7 mouse cellular contexts compared by ENCODE assay signal in genomic region chr16:42873942-42874341, GRCm38 (mm10). TPM values are rescaled to one million over a fixed set of nuclear protein-coding genes. Genes with fewer than 3 reads are reported as not detected.
DNase-seq lines count a peak whose midpoint lies in the region; ATAC-seq lines count a peak whose summit lies in the region.

No protein-coding gene starts in this region.

- WGBS in hindbrain, embryonic 10.5 days, result 64% methylated on average over 3 of the region's 3 CpGs
- 61% methylated on average over 3 of the region's 3 CpGs for WGBS in hindbrain, embryonic 16.5 days
- WGBS in neural tube, embryonic 11.5 days, result 60% methylated on average over 3 of the region's 3 CpGs
- WGBS in neural tube, embryonic 15.5 days, result 62% methylated on average over 3 of the region's 3 CpGs
- WGBS in stomach, embryonic 16.5 days, result 47% methylated on average over 3 of the region's 3 CpGs

- H3K9ac ChIP-seq in hindbrain, embryonic 16.5 days (ENCODE audit: low read depth, low read length), result no peak overlapping the region
- no peak overlapping the region for H3K9ac ChIP-seq in neural tube, embryonic 11.5 days (ENCODE audit: low read length)
- no peak overlapping the region for H3K9ac ChIP-seq in neural tube, embryonic 15.5 days (replicated peaks)
- no peak overlapping the region for H3K9ac ChIP-seq in stomach, embryonic 16.5 days (ENCODE audit: low read length)

- peak overlapping the region; percentile 98 for H3K27ac ChIP-seq in hindbrain, embryonic 10.5 days
- no peak overlapping the region for H3K27ac ChIP-seq in hindbrain, embryonic 16.5 days (ENCODE audit: low read depth, low read length)
- H3K27ac ChIP-seq in neural tube, embryonic 11.5 days (ENCODE audit: low read depth, low read length), result 0 out of 2 replicates have a peak overlapping the region, but pooled peaks have one; percentile 31
- no peak overlapping the region; the same call in 1 of the 2 replicates for H3K27ac ChIP-seq in neural tube, embryonic 15.5 days (replicated peaks)
- peak overlapping the region; percentile 27; the same call in 1 of the 2 replicates for H3K27ac ChIP-seq in stomach, embryonic 16.5 days (ENCODE audit: low read length)

- H3K4me2 ChIP-seq in hindbrain, embryonic 16.5 days (ENCODE audit: low read length), result no peak overlapping the region
- no peak overlapping the region for H3K4me2 ChIP-seq in neural tube, embryonic 11.5 days (ENCODE audit: low read depth)
- H3K4me2 ChIP-seq in neural tube, embryonic 15.5 days, result no peak overlapping the region
- H3K4me2 ChIP-seq in stomach, embryonic 16.5 days (ENCODE audit: low read depth, low read length), result no peak overlapping the region

- H3K4me3 ChIP-seq in hindbrain, embryonic 10.5 days, result 0 out of 2 replicates have a peak overlapping the region, but pooled peaks have one; percentile 72
- no peak overlapping the region for H3K4me3 ChIP-seq in hindbrain, embryonic 16.5 days (ENCODE audit: low read length)
- H3K4me3 ChIP-seq in neural tube, embryonic 11.5 days (ENCODE audit: low read depth, low read length), result no peak overlapping the region
- no peak overlapping the region for H3K4me3 ChIP-seq in neural tube, embryonic 15.5 days (replicated peaks)
- no peak overlapping the region for H3K4me3 ChIP-seq in stomach, embryonic 16.5 days (replicated peaks; ENCODE audit: low read length)

- no peaks in the 10 kb centered on the region for H3K27me3 ChIP-seq in hindbrain, embryonic 10.5 days (ENCODE audit: insufficient read depth, poor library complexity, severe bottlenecking)
- no peaks in the 10 kb centered on the region for H3K27me3 ChIP-seq in hindbrain, embryonic 16.5 days (replicated peaks; ENCODE audit: control insufficient read depth, insufficient read depth, low read length)
- H3K27me3 ChIP-seq in neural tube, embryonic 11.5 days (ENCODE audit: control insufficient read depth, insufficient read depth, low read length), result no peaks in the 10 kb centered on the region
- no peaks in the 10 kb centered on the region for H3K27me3 ChIP-seq in neural tube, embryonic 15.5 days (replicated peaks)
- H3K27me3 ChIP-seq in stomach, embryonic 16.5 days (ENCODE audit: control insufficient read depth, insufficient read depth, low read length), result no peaks in the 10 kb centered on the region

- H3K36me3 ChIP-seq in hindbrain, embryonic 10.5 days, result no peaks in the 10 kb centered on the region
- H3K36me3 ChIP-seq in hindbrain, embryonic 16.5 days (ENCODE audit: control insufficient read depth, insufficient read depth, low read length), result no peaks in the 10 kb centered on the region
- no peaks in the 10 kb centered on the region for H3K36me3 ChIP-seq in neural tube, embryonic 11.5 days (ENCODE audit: control insufficient read depth, insufficient read depth, low read length)
- H3K36me3 ChIP-seq in neural tube, embryonic 15.5 days, result no peaks in the 10 kb centered on the region
- no peaks in the 10 kb centered on the region for H3K36me3 ChIP-seq in stomach, embryonic 16.5 days (ENCODE audit: control insufficient read depth, insufficient read depth, low read length)

- ATAC-seq in hindbrain, embryonic 16.5 days, result no peak
- no peak for ATAC-seq in neural tube, embryonic 11.5 days (ENCODE audit: insufficient read depth, low FRiP score, low TSS enrichment)
- ATAC-seq in neural tube, embryonic 15.5 days (ENCODE audit: low FRiP score), result no peak
- ATAC-seq in stomach, embryonic 16.5 days (ENCODE audit: insufficient read depth, low FRiP score), result no peak

- DNase-seq in hindbrain, embryonic 10.5 days (ENCODE audit: low spot score), result no peak
- DNase-seq in neural tube, embryonic 11.5 days (ENCODE audit: low spot score), result no peak
- peak; percentile 6 for DNase-seq in induced T-regulatory cell, adult 2 months (ENCODE audit: low read depth)
- DNase-seq in cerebellum, adult 9-11 months, result no peak

- H3K4me1 ChIP-seq in hindbrain, embryonic 10.5 days (replicated peaks), result peaks cover 21% of the 10 kb centered on the region; the same call in 1 of the 2 replicates
- no peaks in the 10 kb centered on the region; the same call in 1 of the 2 replicates for H3K4me1 ChIP-seq in hindbrain, embryonic 16.5 days (ENCODE audit: control insufficient read depth, insufficient read depth, low read depth, low read length)
- H3K4me1 ChIP-seq in neural tube, embryonic 11.5 days (ENCODE audit: control insufficient read depth, insufficient read depth, low read length), result no peaks in the 10 kb centered on the region; the same call in 1 of the 2 replicates
- H3K4me1 ChIP-seq in neural tube, embryonic 15.5 days, result peaks cover 3% of the 10 kb centered on the region; the same call in 1 of the 2 replicates
- H3K4me1 ChIP-seq in stomach, embryonic 16.5 days (ENCODE audit: control insufficient read depth, insufficient read depth, low read length), result no peaks in the 10 kb centered on the region

- H3K9me3 ChIP-seq in hindbrain, embryonic 10.5 days, result no peaks in the 10 kb centered on the region
- H3K9me3 ChIP-seq in hindbrain, embryonic 16.5 days (ENCODE audit: control insufficient read depth, low read length), result no peaks in the 10 kb centered on the region
- no peaks in the 10 kb centered on the region for H3K9me3 ChIP-seq in neural tube, embryonic 11.5 days (ENCODE audit: control insufficient read depth, low read length)
- H3K9me3 ChIP-seq in neural tube, embryonic 15.5 days (replicated peaks), result no peaks in the 10 kb centered on the region
- H3K9me3 ChIP-seq in stomach, embryonic 16.5 days (replicated peaks; ENCODE audit: control insufficient read depth, low read length), result no peaks in the 10 kb centered on the region

RNA-seq across cellular contexts. Expression of gene Zbtb20, which starts 1.7 kb away (rescaled TPM):
- 28.2 and 41.3 TPM in 2 replicates for polyA plus RNA-seq in hindbrain, embryonic 10.5 days (2016; fragmentation: Nextera tagmentation; extraction: Ambion mirVana)
- 46.6 and 53.3 TPM in 2 replicates for polyA plus RNA-seq in hindbrain, embryonic 16.5 days (2015; fragmentation: Nextera tagmentation; extraction: Ambion mirVana)
- polyA plus RNA-seq in neural tube, embryonic 11.5 days (2014; fragmentation: Nextera tagmentation; extraction: Ambion mirVana), result 42.5 and 44.1 TPM in 2 replicates
- polyA plus RNA-seq in neural tube, embryonic 15.5 days (2015; fragmentation: Nextera tagmentation; extraction: Ambion mirVana), result 47.7 and 53.9 TPM in 2 replicates
- polyA plus RNA-seq in stomach, embryonic 16.5 days (2015; fragmentation: Nextera tagmentation; extraction: Ambion mirVana), result 23.5 and 26.3 TPM in 2 replicates

Comparison
In these comparisons a context has a peak if more than half of its experiments do, and no peak if none do; other contexts are left out.
1. H3K27ac ChIP-seq: peak in hindbrain, embryonic 10.5 days (single experiment), neural tube, embryonic 11.5 days (single experiment) and stomach, embryonic 16.5 days (single experiment); none in hindbrain, embryonic 16.5 days (single experiment) and neural tube, embryonic 15.5 days (single experiment).